8 mouse cellular contexts compared by ENCODE assay signal in the genomic region with DNA sequence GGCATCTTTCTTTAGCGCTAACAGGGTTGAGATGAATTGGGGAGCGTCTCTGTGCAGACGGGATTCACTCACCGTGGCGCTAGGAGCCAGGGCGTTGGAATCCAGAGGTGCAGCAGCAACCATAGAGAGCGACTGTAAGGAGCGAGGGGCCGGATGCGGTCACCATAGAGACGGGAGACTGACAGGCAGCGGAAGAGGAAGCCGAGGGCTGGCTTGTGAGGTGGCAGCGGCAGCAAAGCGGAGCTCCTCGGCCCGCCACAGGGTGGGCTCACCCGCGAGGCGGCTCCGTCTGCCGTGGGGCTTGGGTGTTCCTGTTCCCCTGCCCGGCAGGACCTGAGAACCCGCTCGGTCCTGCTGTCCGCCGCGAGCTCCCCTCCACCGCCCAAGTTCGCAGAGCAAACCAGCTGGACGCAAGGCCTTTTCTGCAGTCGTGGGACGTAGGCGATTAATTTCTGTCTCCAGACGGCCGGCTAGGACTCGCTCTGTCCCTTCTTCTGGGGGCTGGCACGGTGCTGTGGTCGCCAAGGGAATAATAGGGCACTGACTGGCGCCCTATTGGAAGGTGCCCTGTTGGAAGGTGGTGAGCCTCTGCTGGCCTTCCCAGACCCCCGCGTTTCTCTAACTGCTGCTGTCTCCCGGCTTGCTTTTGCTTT. TPM values are rescaled to one million over a fixed set of nuclear protein-coding genes. Genes with fewer than 3 reads are reported as not detected.
DNase-seq lines count a peak whose midpoint lies in the region; ATAC-seq lines count a peak whose summit lies in the region.

A gene (plus strand): TSS at position 195 of the 653 bp plus-strand sequence.

- H3K27me3 ChIP-seq in midbrain, embryonic 11.5 days (ENCODE audit: control insufficient read depth, insufficient read depth, low read length), result no peaks in the 10 kb centered on the region

- WGBS in midbrain, embryonic 11.5 days, result under 1% methylated on average over 37 of the region's 43 CpGs

- peak; percentile 100 for ATAC-seq in inflammation-experienced regulatory T-cells, adult 6 months
- peak; percentile 88 for ATAC-seq in midbrain, embryonic 11.5 days (ENCODE audit: low FRiP score)

- peak within 1 kb of the TSS; percentile 94 for H3K4me2 ChIP-seq in midbrain, embryonic 11.5 days

- H3K4me3 ChIP-seq in midbrain, embryonic 11.5 days (ENCODE audit: low read depth, low read length), result peak within 1 kb of the TSS; percentile 73

- H3K9me3 ChIP-seq in midbrain, embryonic 11.5 days (ENCODE audit: control insufficient read depth, low read length), result no peaks in the 10 kb centered on the region

- peak within 1 kb of the TSS; percentile 81 for H3K9ac ChIP-seq in midbrain, embryonic 11.5 days (ENCODE audit: low read length)

- peaks cover 18% of the 10 kb centered on the region for H3K4me1 ChIP-seq in midbrain, embryonic 11.5 days (ENCODE audit: control insufficient read depth, insufficient read depth, low read length)

- H3K27ac ChIP-seq in midbrain, embryonic 11.5 days (ENCODE audit: low read depth, low read length), result no peak within 1 kb of the TSS

- H3K36me3 ChIP-seq in midbrain, embryonic 11.5 days (ENCODE audit: control insufficient read depth, insufficient read depth, low read length), result peaks cover 5% of the 10 kb centered on the region; the same call in 1 of the 2 replicates

- intact Hi-C loops in left cerebral cortex, postnatal 4 days (cut with DNase I), result no loop called here

- peak; percentile 79 to 85 for DNase-seq in left cerebral cortex, adult 18-20 months (ENCODE audit: low spot score in 2 of 2)
- no peak for DNase-seq in left cerebral cortex, adult 11 months (ENCODE audit: low spot score)
- peak; percentile 93 for DNase-seq in embryo, embryonic 10 days (ENCODE audit: low spot score)
- DNase-seq in gastrocnemius, postnatal 25 days, result peak; percentile 83
- DNase-seq in left cerebral cortex, postnatal 4 days, result peak; percentile 83
- DNase-seq in midbrain, embryonic 11.5 days (ENCODE audit: low spot score, missing footprints), result peak; percentile 96
- peak; percentile 48 for DNase-seq in spleen, adult 12 weeks (ENCODE audit: low spot score)

RNA-seq across cellular contexts. Expression of the gene that starts here (rescaled TPM):
- 10 to 100 TPM; 65.9 to 76.4 TPM for total RNA-seq in left cerebral cortex, adult 18-20 months (2021)
- total RNA-seq in gastrocnemius, postnatal 25 days (2021), result 1 to 10 TPM; 8.0 to 10.0 TPM
- polyA plus RNA-seq in inflammation-experienced regulatory T-cells, adult 6 months (2017; shearing (Covaris generic)), result 10 to 100 TPM in 2 of 3 experiments, 1 to 10 TPM in 1; 8.5 to 12.9 (median 10.0) TPM
- total RNA-seq in left cerebral cortex, postnatal 4 days (2021), result 10 to 100 TPM; 28.7 to 33.7 TPM
- 7.2 and 9.6 TPM in 2 replicates for polyA plus RNA-seq in midbrain, embryonic 11.5 days (2014; fragmentation: Nextera tagmentation; extraction: Ambion mirVana)
